Comparison of ENCODE assay signal across 10 mouse cellular contexts in genomic region chr17:29442131-29442557, GRCm38 (mm10). TPM values are rescaled to one million over a fixed set of nuclear protein-coding genes. Genes with fewer than 3 reads are reported as not detected.
DNase-seq lines count a peak whose midpoint lies in the region; ATAC-seq and TF ChIP-seq lines count a peak whose summit lies in the region.
"Had no signal": no experiment of that assay in that cellular context is flagged by ENCODE, and none has a peak within 500 bp of the region (broad histone marks: within the 10 kb centered on the region; RNA-seq: fewer than 3 reads in every experiment).

No protein-coding gene starts in this region.

- TF ChIP-seq CTCF in spleen, adult 2 months (IDR thresholded peaks at IDR 0.05; ENCODE audit: extremely low read depth, insufficient read depth, insufficient read length, insufficient replicate concordance), result no peak

- intact Hi-C loops in heart, postnatal 36 days (cut with DNase I), result no loop called here

- H3K4me3 ChIP-seq in spleen, adult 2 months (ENCODE audit: extremely low read depth, insufficient read depth, insufficient read length), result no peak overlapping the region
- no peak overlapping the region for H3K4me3 ChIP-seq in liver, embryonic 13.5 days (replicated peaks)

- H3K9ac ChIP-seq in liver, embryonic 13.5 days, result peak overlapping the region; percentile 70
- H3K9ac ChIP-seq: forebrain, postnatal 0 days had no signal

- H3K9me3 ChIP-seq in liver, embryonic 13.5 days (replicated peaks), result no peaks in the 10 kb centered on the region

- peak overlapping the region; percentile 41; the same call in 1 of the 2 replicates for H3K27ac ChIP-seq in spleen, adult 2 months (ENCODE audit: insufficient read depth, low read length)
- H3K27ac ChIP-seq in liver, embryonic 13.5 days, result peak overlapping the region; percentile 99

- peaks cover 3% of the 10 kb centered on the region for H3K4me1 ChIP-seq in spleen, adult 2 months (ENCODE audit: control insufficient read depth, insufficient read depth, insufficient read length)
- peaks cover 98% of the 10 kb centered on the region for H3K4me1 ChIP-seq in liver, embryonic 13.5 days (replicated peaks)

- ATAC-seq in liver, embryonic 13.5 days (ENCODE audit: low read depth), result no peak
- no peak for ATAC-seq in erythroblast, adult 5-6 weeks (replicated peaks; ENCODE audit: low FRiP score, poor library complexity, severe bottlenecking)
- ATAC-seq: forebrain, postnatal 0 days had no signal

- DNase-seq in heart, adult 18-20 months, result peak; percentile 60 to 77
- no peak for DNase-seq in heart, postnatal 36 days
- DNase-seq in spleen, adult 2 months (ENCODE audit: low read depth in 1 of 2, low spot score in 2 of 2), result no peak
- no peak for DNase-seq in spleen, postnatal 10 days (ENCODE audit: low spot score in 2 of 2)
- DNase-seq in liver, embryonic 13.5 days, result no peak
- DNase-seq in layer of hippocampus, adult 9-11 months, result no peak
- DNase-seq in right cerebral cortex, postnatal 10 days (ENCODE audit: low spot score in 2 of 2), result no peak
- DNase-seq: forebrain, postnatal 0 days; thymus, adult 2 months had no signal

- no peak for TF ChIP-seq POLR2A in spleen, adult 2 months (IDR thresholded peaks at IDR 0.05; ENCODE audit: low read depth, low read length)

- no peaks in the 10 kb centered on the region for H3K36me3 ChIP-seq in spleen, adult 2 months (ENCODE audit: control insufficient read depth, insufficient read depth, low read length)
- no peaks in the 10 kb centered on the region for H3K36me3 ChIP-seq in liver, embryonic 13.5 days

- 67% methylated on average over 7 of the region's 7 CpGs for WGBS in spleen, adult 2 months
- WGBS in liver, embryonic 13.5 days (ENCODE audit: insufficient replicate concordance), result 45% methylated on average over 7 of the region's 7 CpGs

- no peaks in the 10 kb centered on the region for H3K27me3 ChIP-seq in spleen, adult 2 months (ENCODE audit: control insufficient read depth, insufficient read depth, low read length)
- no peaks in the 10 kb centered on the region for H3K27me3 ChIP-seq in liver, embryonic 13.5 days

- H3K4me2 ChIP-seq in liver, embryonic 13.5 days, result peak overlapping the region; percentile 43

RNA-seq across cellular contexts. Expression of gene Pim1, which starts 48.4 kb away (rescaled TPM):
- 10 to 100 TPM; 12.7 to 21.2 TPM for total RNA-seq in heart, adult 18-20 months (2021)
- 10 to 100 TPM; 22.3 to 36.3 TPM for total RNA-seq in heart, postnatal 36 days (2021)
- 56.6 and 90.2 TPM in 2 replicates for polyA plus RNA-seq in spleen, adult 2 months (2012; rRNA removed)
- 105 and 110 TPM in 2 replicates for polyA plus RNA-seq in liver, embryonic 13.5 days (2015; fragmentation: Nextera tagmentation; extraction: Ambion mirVana)
- 342 and 357 TPM in 2 replicates for total RNA-seq in erythroblast, adult 5-6 weeks (2015; ENCODE audit: low replicate concordance)
- 725 and 933 TPM in 2 replicates for total RNA-seq in erythroblast, adult 5-6 weeks (2017; ENCODE audit: low replicate concordance)

Comparison
In these comparisons a context has a peak if more than half of its experiments do, and no peak if none do; other contexts are left out.
1. DNase-seq: peak in heart, adult 18-20 months (2 of 2); none in heart, postnatal 36 days (0 of 2), spleen, adult 2 months (0 of 2), spleen, postnatal 10 days (0 of 2), liver, embryonic 13.5 days (single experiment), layer of hippocampus, adult 9-11 months (single experiment) and right cerebral cortex, postnatal 10 days (0 of 2).
2. RNA of gene Pim1, which starts 48.4 kb away (total RNA-seq): 342 to 933 TPM in erythroblast, adult 5-6 weeks; 22.3 to 36.3 TPM in heart, postnatal 36 days and 12.7 to 21.2 TPM in heart, adult 18-20 months; every median in the first group is over 4 times any median in the second.